Mouse (Mus musculus): ENCODE data around the gene Lsamp. TPM values are rescaled to one million over a fixed set of nuclear protein-coding genes. Genes with fewer than 3 reads are reported as not detected.

The Lsamp gene
- polyA plus RNA-seq, 1 experiment from 2014 or later = 0.25 TPM

DNA sequence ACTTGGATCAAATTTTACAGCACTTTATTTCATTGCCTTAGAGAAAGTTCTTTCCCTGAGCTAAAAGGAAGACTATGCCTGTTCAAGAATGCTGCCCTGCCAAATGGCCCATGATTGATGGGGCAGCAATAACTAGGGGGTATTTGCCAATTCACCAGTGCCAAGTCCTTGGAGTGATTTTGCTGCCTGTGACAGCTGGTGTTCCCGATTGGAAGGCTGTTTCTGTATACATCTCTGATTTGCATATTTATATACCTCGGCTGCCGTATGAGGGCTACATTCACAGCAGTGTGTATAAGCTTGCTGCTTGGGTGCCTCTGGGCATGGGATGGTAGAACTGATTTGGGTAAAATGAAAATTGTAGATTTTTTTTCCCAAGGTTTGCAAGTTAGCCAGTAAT, 1919.5 kb downstream of the Lsamp start:
- Histone ChIP-seq H3K9me3 (replicated peaks) (no peaks in the 10 kb centered on the region), H3K27ac (no peak overlapping the region), H3K4me1 (no peaks in the 10 kb centered on the region), H3K4me3 (no peak overlapping the region), H3K4me2 (no peak overlapping the region), H3K36me3 (no peaks in the 10 kb centered on the region), H3K27me3 (replicated peaks) (no peaks in the 10 kb centered on the region), H3K9ac (no peak overlapping the region)
- no peak for ATAC-seq
- WGBS (ENCODE audit: insufficient replicate concordance) = 60% methylated on average over 3 of the region's 3 CpGs

DNA sequence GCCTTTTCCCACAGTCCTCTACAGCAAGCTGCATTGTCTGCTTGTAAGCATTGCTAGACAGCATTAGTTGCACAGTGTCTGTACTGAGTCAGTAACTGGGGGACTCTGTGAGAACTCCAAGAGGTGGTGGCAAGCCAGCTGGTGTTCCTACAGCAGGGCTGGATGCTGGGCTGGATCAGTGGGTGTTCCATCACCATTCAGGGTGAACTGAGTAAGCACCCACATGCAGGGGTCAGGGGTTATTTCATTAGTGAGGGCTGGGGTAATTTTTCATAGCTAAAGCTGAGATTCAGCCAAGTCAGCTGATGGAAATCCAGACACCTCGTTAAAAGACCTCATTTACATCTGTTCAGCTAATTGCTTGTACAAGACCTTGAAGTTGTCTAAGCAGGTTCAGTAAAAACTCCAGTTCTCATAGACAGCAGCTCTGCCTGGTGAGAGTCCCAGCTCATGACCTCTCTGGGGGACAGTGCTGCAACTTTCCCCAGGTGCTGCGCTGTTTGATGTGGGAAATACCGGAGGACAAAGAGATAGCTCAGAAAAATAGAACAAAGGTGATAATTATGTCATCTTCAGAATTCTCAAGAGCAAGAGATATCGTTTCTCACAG, 1928.5 kb downstream of the Lsamp start:
- Histone ChIP-seq H3K4me2 (no peak overlapping the region), H3K27ac (no peak overlapping the region), H3K9me3 (replicated peaks) (no peaks in the 10 kb centered on the region), H3K4me1 (no peaks in the 10 kb centered on the region), H3K27me3 (replicated peaks) (no peaks in the 10 kb centered on the region), H3K36me3 (no peaks in the 10 kb centered on the region), H3K9ac (no peak overlapping the region), H3K4me3 (no peak overlapping the region)
- no peak for ATAC-seq
- WGBS (ENCODE audit: insufficient replicate concordance) = 48% methylated on average over 4 of the region's 4 CpGs

DNA sequence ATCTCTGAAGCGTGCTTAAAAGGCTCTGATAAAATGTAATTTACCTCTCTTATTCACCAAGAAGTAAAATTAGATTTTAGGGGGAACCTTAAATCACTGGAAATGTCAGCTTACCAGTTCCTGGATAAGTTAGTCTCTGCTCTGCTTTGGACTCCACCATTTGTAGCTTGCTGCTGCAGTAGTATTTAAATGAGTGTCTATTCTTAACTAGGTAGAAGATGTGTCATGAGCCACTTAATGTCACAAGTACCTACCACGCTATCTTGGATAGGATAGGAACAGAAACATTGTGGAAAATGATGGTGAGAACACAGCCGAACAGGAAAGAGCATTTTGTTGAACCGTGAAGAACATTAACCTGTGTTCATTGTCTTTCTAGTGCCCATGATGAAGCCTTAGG, 1929.2 kb downstream of the Lsamp start:
- H3K27me3 ChIP-seq (replicated peaks) = no peaks in the 10 kb centered on the region
- no peak overlapping the region for H3K9ac ChIP-seq
- H3K4me2 ChIP-seq = no peak overlapping the region
- H3K4me3 ChIP-seq = no peak overlapping the region
- no peaks in the 10 kb centered on the region for H3K36me3 ChIP-seq
- WGBS (ENCODE audit: insufficient replicate concordance) = 68% methylated on average over 4 of the region's 4 CpGs
- no peak overlapping the region for H3K27ac ChIP-seq
- H3K9me3 ChIP-seq (replicated peaks) = no peaks in the 10 kb centered on the region
- no peaks in the 10 kb centered on the region for H3K4me1 ChIP-seq
- no peak for ATAC-seq

DNA sequence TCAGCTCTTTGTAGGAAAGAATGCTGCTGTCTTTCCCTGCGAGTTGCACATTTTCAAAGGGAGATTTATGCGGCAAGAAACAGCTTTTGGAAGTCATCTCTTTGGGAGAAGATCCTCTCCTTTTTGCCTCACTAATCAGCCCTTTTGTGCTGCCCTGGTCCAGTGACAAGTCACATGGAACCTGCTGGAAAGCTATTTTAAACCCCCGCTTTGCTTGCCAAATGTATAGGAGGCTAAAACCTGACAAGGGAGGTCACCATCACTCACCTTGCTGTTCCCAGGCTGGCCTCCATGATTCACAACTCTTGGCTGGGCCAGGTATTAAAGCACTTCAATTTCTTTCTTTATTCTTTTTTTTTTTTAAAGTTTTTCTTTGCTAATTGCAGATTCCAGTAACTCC, 1932.2 kb downstream of the Lsamp start:
- H3K4me1 ChIP-seq = no peaks in the 10 kb centered on the region
- H3K4me3 ChIP-seq = no peak overlapping the region
- no peaks in the 10 kb centered on the region for H3K36me3 ChIP-seq
- H3K27ac ChIP-seq = no peak overlapping the region
- no peak overlapping the region for H3K9ac ChIP-seq
- no peak for ATAC-seq
- WGBS (ENCODE audit: insufficient replicate concordance) = 74% methylated on average over 3 of the region's 3 CpGs
- H3K9me3 ChIP-seq (replicated peaks) = no peaks in the 10 kb centered on the region
- H3K4me2 ChIP-seq = no peak overlapping the region
- no peaks in the 10 kb centered on the region for H3K27me3 ChIP-seq (replicated peaks)

DNA sequence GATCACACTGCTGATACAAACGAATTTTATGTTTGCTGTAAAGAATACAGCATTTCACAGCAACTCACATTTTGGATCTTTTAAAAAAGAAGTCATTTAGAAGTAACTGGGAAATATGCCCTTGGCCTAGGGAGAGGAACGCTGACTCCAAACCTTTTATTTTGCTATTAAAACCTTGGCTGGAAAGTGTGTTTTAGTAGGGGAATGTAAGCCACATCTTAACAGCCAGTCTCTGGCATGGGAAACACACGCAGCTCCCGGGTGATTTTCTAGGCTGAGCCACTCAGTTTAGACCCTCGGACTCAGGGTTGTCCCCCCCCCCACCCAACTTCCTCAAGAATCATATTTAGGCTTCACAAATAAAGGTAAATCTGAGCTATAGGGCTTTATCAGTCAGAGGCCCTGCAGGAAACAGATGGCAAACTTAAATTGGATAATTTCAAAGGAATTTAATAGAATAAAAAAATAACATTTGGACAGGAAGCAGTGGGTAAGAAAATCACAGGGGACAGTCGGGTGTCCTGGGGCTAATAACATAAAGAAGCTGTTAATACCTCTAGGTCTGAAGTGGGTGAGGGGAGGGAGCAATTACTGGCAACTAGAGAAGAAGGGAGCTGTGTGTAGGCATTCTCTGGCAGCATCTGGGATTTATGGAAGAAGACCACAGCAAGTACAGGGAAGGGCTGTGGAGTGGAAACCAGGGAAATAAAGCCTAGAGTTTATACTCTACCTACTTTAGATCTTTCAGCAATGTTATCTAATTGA, 1933.1 kb downstream of the Lsamp start:
- Histone ChIP-seq H3K27me3 (replicated peaks) (no peaks in the 10 kb centered on the region), H3K4me2 (no peak overlapping the region), H3K4me3 (no peak overlapping the region), H3K4me1 (no peaks in the 10 kb centered on the region), H3K36me3 (no peaks in the 10 kb centered on the region), H3K9ac (no peak overlapping the region), H3K9me3 (replicated peaks) (no peaks in the 10 kb centered on the region), H3K27ac (no peak overlapping the region)
- WGBS (ENCODE audit: insufficient replicate concordance) = 63% methylated on average over 6 of the region's 6 CpGs
- no peak for ATAC-seq

DNA sequence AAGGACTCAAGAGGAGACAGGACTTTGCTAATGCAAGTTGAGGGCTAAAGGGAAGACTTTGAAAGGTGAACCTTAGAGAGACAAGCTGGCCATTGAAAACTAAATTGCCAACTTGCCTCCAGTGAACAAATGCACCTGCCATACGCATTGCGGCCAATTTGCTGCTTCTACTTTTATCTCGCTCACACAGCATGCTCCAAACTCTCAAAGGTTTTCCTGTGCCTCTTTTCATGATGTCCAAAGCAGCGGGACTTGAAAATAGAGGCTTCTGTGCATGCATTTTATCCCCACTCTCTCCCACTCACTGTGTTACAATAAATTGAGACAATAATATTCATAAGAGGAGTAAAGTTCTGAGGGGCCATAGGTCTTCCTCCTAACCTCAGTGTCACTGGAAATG, 1945.4 kb downstream of the Lsamp start:
- no peaks in the 10 kb centered on the region for H3K27me3 ChIP-seq (replicated peaks)
- no peak overlapping the region for H3K9ac ChIP-seq
- H3K4me2 ChIP-seq = no peak overlapping the region
- no peak for ATAC-seq
- H3K36me3 ChIP-seq = no peaks in the 10 kb centered on the region
- 62% methylated on average over 4 of the region's 4 CpGs for WGBS (ENCODE audit: insufficient replicate concordance)
- no peaks in the 10 kb centered on the region for H3K9me3 ChIP-seq (replicated peaks)
- no peak overlapping the region for H3K4me3 ChIP-seq
- no peak overlapping the region for H3K27ac ChIP-seq
- no peaks in the 10 kb centered on the region for H3K4me1 ChIP-seq

DNA sequence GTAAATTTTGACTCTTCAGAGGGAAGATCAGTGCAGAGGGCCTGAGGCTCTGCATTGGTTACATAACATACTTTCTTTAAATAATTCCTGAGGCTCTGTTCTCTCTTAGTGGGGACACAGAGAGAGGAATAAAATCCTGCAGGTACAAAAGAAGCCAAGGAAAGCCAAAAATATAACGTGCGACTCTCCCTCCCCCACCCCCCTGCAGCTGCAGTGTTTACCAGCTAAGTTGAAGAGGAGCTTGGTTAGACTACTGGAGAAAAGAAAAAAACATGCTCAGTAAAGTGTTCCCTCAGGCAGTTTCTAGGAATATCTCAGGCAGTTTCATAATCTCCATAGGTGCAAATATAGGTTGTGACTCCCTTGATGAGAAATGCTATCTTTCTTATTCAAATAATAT, 1951.5 kb downstream of the Lsamp start:
- Histone ChIP-seq H3K36me3 (no peaks in the 10 kb centered on the region), H3K9ac (no peak overlapping the region), H3K4me3 (no peak overlapping the region), H3K27ac (no peak overlapping the region), H3K4me1 (no peaks in the 10 kb centered on the region), H3K9me3 (replicated peaks) (no peaks in the 10 kb centered on the region), H3K27me3 (replicated peaks) (no peaks in the 10 kb centered on the region), H3K4me2 (no peak overlapping the region)
- 58% methylated on average over 2 of the region's 2 CpGs for WGBS (ENCODE audit: insufficient replicate concordance)
- no peak for ATAC-seq

DNA sequence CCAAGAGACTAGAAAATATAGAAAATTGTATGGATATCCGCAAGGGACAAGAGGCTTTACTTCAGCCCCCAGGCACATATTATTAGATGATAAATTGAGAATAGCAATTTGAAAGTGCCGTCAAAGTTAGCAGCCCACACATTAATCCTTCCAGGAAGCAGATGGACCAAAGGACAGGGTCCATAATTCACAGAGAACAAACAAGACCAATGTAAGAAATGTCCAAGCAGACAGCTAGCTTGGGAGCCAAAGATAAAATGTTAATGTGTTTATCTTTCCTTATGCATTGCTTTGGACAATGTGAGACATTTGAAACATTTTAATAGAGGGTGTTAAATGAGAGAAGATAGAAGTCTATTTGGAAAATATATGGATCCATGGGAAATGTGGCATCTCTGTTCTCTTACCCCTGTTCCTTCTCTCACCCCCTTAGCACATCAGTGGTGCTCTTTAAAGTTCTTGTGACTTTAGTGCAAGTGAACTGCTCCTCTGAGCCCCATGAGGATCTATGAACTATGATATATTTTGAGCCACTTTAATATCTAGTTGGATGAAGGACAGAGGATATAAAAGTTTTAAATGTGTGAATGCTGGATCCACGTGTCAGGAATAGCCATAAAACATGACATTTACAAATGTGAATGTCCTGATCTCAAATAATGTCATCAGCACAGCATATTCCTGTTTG, 1952.9 kb downstream of the Lsamp start:
- 69% methylated on average over 3 of the region's 3 CpGs for WGBS (ENCODE audit: insufficient replicate concordance)
- Histone ChIP-seq H3K4me2 (no peak overlapping the region), H3K36me3 (no peaks in the 10 kb centered on the region), H3K4me3 (no peak overlapping the region), H3K27me3 (replicated peaks) (no peaks in the 10 kb centered on the region), H3K9me3 (replicated peaks) (no peaks in the 10 kb centered on the region), H3K27ac (no peak overlapping the region), H3K4me1 (no peaks in the 10 kb centered on the region), H3K9ac (no peak overlapping the region)
- ATAC-seq = no peak

DNA sequence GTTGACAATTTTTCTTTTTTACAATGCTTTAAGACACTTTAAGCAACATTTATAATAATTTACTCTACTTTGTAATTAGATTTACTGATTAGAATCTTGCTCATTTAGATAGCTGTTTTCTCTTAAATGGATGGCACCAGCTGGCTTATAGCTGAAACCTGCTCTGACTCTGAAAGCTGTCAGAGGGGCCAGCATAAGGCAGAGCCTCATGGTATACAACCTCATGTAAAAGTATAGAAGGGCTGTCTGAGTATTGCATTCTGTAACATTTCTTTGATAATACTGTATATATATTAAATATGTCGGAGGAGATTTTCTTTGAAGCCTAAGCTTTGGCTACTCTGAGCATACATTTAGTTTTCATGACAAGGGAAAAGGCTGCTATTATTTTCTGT, 1953.4 kb downstream of the Lsamp start:
- Histone ChIP-seq H3K4me3 (no peak overlapping the region), H3K36me3 (no peaks in the 10 kb centered on the region), H3K27ac (no peak overlapping the region), H3K4me1 (no peaks in the 10 kb centered on the region), H3K4me2 (no peak overlapping the region), H3K27me3 (replicated peaks) (no peaks in the 10 kb centered on the region), H3K9me3 (replicated peaks) (no peaks in the 10 kb centered on the region), H3K9ac (no peak overlapping the region)
- no peak for ATAC-seq
- 74% methylated on average over 1 of the region's 1 CpGs for whole genome bisulfite sequencing (ENCODE audit: insufficient replicate concordance)

DNA sequence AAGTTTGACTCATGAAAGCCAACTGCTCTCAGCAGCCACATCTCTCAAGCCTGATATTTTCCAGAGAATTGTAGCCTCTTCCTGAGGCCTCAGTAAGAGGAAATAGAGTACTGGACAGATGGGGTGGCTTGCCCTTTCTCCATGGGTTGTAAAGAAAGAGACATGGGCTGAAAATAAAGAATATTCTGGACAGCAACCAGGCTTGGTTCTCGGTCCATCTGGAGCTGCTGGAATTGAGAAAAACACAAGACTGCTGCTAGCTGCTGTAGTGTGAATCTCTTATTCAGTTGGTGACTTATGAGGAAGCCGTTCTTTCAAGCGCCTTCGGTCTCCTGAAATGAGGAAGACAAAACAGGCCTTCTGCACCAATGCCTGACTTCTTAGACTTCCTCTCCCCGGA, 1954.1 kb downstream of the Lsamp start:
- H3K9ac ChIP-seq = no peak overlapping the region
- H3K27ac ChIP-seq = no peak overlapping the region
- H3K4me1 ChIP-seq = no peaks in the 10 kb centered on the region
- H3K9me3 ChIP-seq (replicated peaks) = no peaks in the 10 kb centered on the region
- no peak overlapping the region for H3K4me2 ChIP-seq
- H3K27me3 ChIP-seq (replicated peaks) = no peaks in the 10 kb centered on the region
- H3K4me3 ChIP-seq = no peak overlapping the region
- no peak for ATAC-seq
- H3K36me3 ChIP-seq = no peaks in the 10 kb centered on the region
- WGBS (ENCODE audit: insufficient replicate concordance) = 68% methylated on average over 5 of the region's 5 CpGs

DNA sequence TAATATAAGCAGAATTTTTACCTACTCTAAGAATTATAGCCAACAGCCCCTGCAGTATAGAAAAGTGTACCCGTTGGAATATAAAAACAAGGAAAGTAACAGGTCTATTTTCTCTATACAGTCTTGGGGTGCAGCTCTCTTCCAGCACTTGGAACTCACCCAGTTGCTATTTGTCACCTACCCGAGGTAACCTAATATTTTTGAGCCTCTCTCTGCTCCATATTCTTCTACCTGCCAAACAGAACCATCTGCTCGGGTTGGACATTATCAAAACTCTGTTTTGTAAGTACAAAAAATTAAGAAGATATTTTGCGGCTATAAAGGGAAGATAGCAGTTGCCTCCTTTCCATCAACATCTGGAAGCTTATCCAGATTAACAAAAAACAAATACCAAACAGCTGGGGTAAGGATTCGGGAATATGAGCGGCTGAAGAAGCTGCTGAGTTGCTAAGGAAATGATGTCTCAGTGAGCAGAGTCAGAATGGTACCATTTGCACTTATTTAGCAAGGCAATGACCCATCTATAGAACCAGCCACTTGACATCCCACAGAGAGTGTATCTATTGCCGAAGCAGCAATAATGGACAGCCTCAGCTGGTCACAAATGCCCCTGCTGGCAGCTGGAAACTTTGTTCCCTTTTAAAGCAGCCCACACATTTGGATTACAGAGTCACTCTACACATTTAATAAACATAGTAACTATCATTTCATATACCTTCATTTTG, 1957.6 kb downstream of the Lsamp start:
- ATAC-seq = no peak
- no peaks in the 10 kb centered on the region for H3K27me3 ChIP-seq (replicated peaks)
- no peaks in the 10 kb centered on the region for H3K36me3 ChIP-seq

DNA sequence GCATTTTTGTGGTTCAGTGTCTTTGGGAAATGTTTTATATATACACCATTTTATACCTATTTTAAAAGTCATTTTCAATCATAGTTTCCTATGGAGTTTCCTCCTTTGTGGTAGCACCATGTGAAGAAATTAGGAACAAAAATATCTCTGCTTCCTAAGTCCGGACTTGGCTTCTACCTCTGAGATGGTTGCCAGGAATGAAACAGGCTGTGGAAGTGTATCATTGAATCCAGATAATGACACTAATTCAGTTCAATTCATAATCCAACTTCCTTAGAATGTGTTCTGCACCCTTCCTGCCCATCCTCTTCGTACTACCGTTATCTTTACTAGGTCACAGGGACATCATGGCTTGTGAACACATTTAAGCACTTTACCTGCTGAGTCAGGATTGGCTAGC, 1973.7 kb downstream of the Lsamp start:
- no peak for ATAC-seq
- WGBS (ENCODE audit: insufficient replicate concordance) = 84% methylated on average over 3 of the region's 3 CpGs
- no peaks in the 10 kb centered on the region for H3K9me3 ChIP-seq (replicated peaks)

More for the DNA sequence above, 1957.6 kb downstream of the Lsamp start:
- H3K9ac ChIP-seq = no peak overlapping the region
- no peak overlapping the region for H3K27ac ChIP-seq
- WGBS (ENCODE audit: insufficient replicate concordance) = 63% methylated on average over 7 of the region's 7 CpGs
- no peak overlapping the region for H3K4me3 ChIP-seq
- no peaks in the 10 kb centered on the region for H3K9me3 ChIP-seq (replicated peaks)
- no peaks in the 10 kb centered on the region for H3K4me1 ChIP-seq
- H3K4me2 ChIP-seq = no peak overlapping the region

More for the DNA sequence above, 1973.7 kb downstream of the Lsamp start:
- Histone ChIP-seq H3K27me3 (replicated peaks) (no peaks in the 10 kb centered on the region), H3K9ac (no peak overlapping the region), H3K4me1 (no peaks in the 10 kb centered on the region), H3K4me3 (no peak overlapping the region), H3K27ac (no peak overlapping the region), H3K36me3 (no peaks in the 10 kb centered on the region), H3K4me2 (no peak overlapping the region)

Measured in liver, embryonic 12.5 days (tissue).